Mouse (Mus musculus): ENCODE measurements at regions not wholly inside any gene's neighbourhood (a gene's known extent, or its start where the extent isn't known, plus 50 kb on each side); places are given as distances from the start of the nearest gene placed in this dataset.

- DNase-seq: no peak
These were observed 57.0 kb downstream of the Rgs2 start for GRCm38 (mm10) chr1:143946933-143947332.

- DNase-seq: no peak
These were observed 62.5 kb downstream of the Rgs2 start for GRCm38 (mm10) chr1:143941465-143941864.

- no peak for DNase-seq
These were observed 64.5 kb downstream of the Rgs2 start for GRCm38 (mm10) chr1:143939511-143939910.

- no peak for DNase-seq
These were observed 65.4 kb downstream of the Rgs2 start for GRCm38 (mm10) chr1:143938569-143938968.

GRCm38 (mm10) chr1:143930798-143931197 is 73.2 kb downstream of the Rgs2 start:
- no peak for DNase-seq

GRCm38 (mm10) chr1:143929567-143930165 is 74.3 kb downstream of the Rgs2 start:
- no peak for DNase-seq

GRCm38 (mm10) chr1:143922499-143922898 is 81.5 kb downstream of the Rgs2 start:
- DNase-seq: no peak

- DNase-seq: no peak
These were observed 83.7 kb downstream of the Rgs2 start for GRCm38 (mm10) chr1:143920256-143920655.

GRCm38 (mm10) chr1:143918949-143919348 is 85.0 kb downstream of the Rgs2 start:
- DNase-seq: no peak

- no peak for DNase-seq
These were observed 85.7 kb downstream of the Rgs2 start for GRCm38 (mm10) chr1:143918146-143918774.

- peak; percentile 6 for DNase-seq
These were observed 86.3 kb downstream of the Rgs2 start for GRCm38 (mm10) chr1:143917623-143918022.

- DNase-seq: no peak
These were observed 87.4 kb downstream of the Rgs2 start for GRCm38 (mm10) chr1:143916587-143916986.

GRCm38 (mm10) chr1:143912586-143912985 is 91.4 kb downstream of the Rgs2 start:
- no peak for DNase-seq

GRCm38 (mm10) chr1:143911230-143911629 is 92.7 kb downstream of the Rgs2 start:
- no peak for DNase-seq

- no peak for DNase-seq
These were observed 93.4 kb downstream of the Rgs2 start for GRCm38 (mm10) chr1:143910530-143910929.

GRCm38 (mm10) chr1:143907312-143907711 is 96.6 kb downstream of the Rgs2 start:
- DNase-seq: no peak

- no peak for DNase-seq
These were observed 97.1 kb downstream of the Rgs2 start for GRCm38 (mm10) chr1:143906881-143907280.

GRCm38 (mm10) chr1:143903985-143904384 is 100.0 kb downstream of the Rgs2 start:
- peak; percentile 8 for DNase-seq

GRCm38 (mm10) chr1:143903234-143903633 is 100.7 kb downstream of the Rgs2 start:
- DNase-seq: no peak

GRCm38 (mm10) chr1:143901127-143901920 is 102.6 kb downstream of the Rgs2 start:
- no peak for DNase-seq

- no peak for DNase-seq
These were observed 111.4 kb downstream of the Uchl5 start for GRCm38 (mm10) chr1:143888510-143888909.

GRCm38 (mm10) chr1:143888065-143888464 is 111.0 kb downstream of the Uchl5 start:
- no peak for DNase-seq

GRCm38 (mm10) chr1:143886014-143886413 is 108.9 kb downstream of the Uchl5 start:
- DNase-seq: no peak

- no peak for DNase-seq
These were observed 104.1 kb downstream of the Uchl5 start for GRCm38 (mm10) chr1:143881192-143881591.

All from cerebellum, adult 9-11 months (tissue).